Mouse (Mus musculus) thymus, adult 2 months (tissue): ENCODE data around the gene Zbtb7a. TPM values are rescaled to one million over a fixed set of nuclear protein-coding genes. Genes with fewer than 3 reads are reported as not detected.

ENCODE experiments used
- DNase-seq: peaks from one replicate; pipeline ENCODE4 v3.0.0; 2021
- H3K27ac ChIP-seq: fragments of 200-500 bp; 2 replicates; pipeline ENCODE4 v1.5.1; 2012; ENCODE audit warnings: low read length, control low read depth; ENCODE audit not compliant: control insufficient read depth, insufficient read depth
- H3K27me3 ChIP-seq: fragments of 200-500 bp; 2 replicates; pipeline ENCODE4 v1.6.1; 2012; ENCODE audit warnings: mild to moderate bottlenecking, low read length, moderate library complexity, mixed read lengths; ENCODE audit not compliant: control insufficient read depth, insufficient read depth
- H3K36me3 ChIP-seq: fragments of 200-500 bp; 2 replicates; pipeline ENCODE4 v1.6.1; 2012; ENCODE audit warnings: mild to moderate bottlenecking, low read length, moderate library complexity; ENCODE audit not compliant: control insufficient read depth, insufficient read depth
- H3K4me1 ChIP-seq: fragments of 200-500 bp; replicated peaks from 2 replicates; pipeline ENCODE4 v1.6.1; 2012; ENCODE audit warnings: low read length; ENCODE audit not compliant: control insufficient read depth, insufficient read depth
- H3K4me3 ChIP-seq: fragments of 200-500 bp; 2 replicates; pipeline ENCODE4 v1.5.1; 2012; ENCODE audit warnings: mild to moderate bottlenecking, low read length, control low read depth, moderate library complexity; ENCODE audit not compliant: control insufficient read depth, insufficient read depth
- CTCF ChIP-seq: fragments of 200-500 bp; IDR thresholded peaks from 2 replicates; pipeline ENCODE4 v1.5.1; 2012; ENCODE audit warnings: mild to moderate bottlenecking, control low read depth, low read length, moderate library complexity, borderline replicate concordance; ENCODE audit not compliant: control insufficient read depth, poor library complexity, insufficient read depth; ENCODE audit errors: extremely low read depth
- POLR2A ChIP-seq: fragments of 200-500 bp; IDR thresholded peaks from 2 replicates; pipeline ENCODE4 v1.6.1; 2012; ENCODE audit warnings: mild to moderate bottlenecking, low read length, control low read depth, moderate library complexity; ENCODE audit not compliant: control insufficient read depth, poor library complexity, insufficient read depth; ENCODE audit errors: extremely low read depth
- WGBS: fragments of 180-500 bp; shearing (Covaris S2); methylation state at CpG from one replicate; pipeline ENCODE4 v1.1.7; 2018; 5-methylcytosine and 5-hydroxymethylcytosine counted together
- polyA plus RNA-seq: library from polyadenylated mRNA; depleted of rRNA; stranded (reverse); fragments of >200 nt; gene quantifications from 2 replicates; pipeline ENCODE4 v1.2.3, GENCODE M21; 2012

Zbtb7a gene
- polyA plus RNA-seq, 1 experiment: 66.0 TPM

- Histone ChIP-seq H3K27me3 (no peaks in the 10 kb centered on the region), H3K4me1 (peaks cover 18% of the 10 kb centered on the region), H3K27ac (peak overlapping the region; percentile 77), H3K36me3 (peaks cover 18% of the 10 kb centered on the region), H3K4me3 (peak overlapping the region; percentile 81)
- 1% methylated on average over 35 of the region's 35 CpGs for WGBS
- DNase-seq: peak; percentile 86
- TF ChIP-seq POLR2A (no peak), CTCF (peak; percentile 39; the same call in 1 of the 2 replicates)
Measured at GRCm38 (mm10) chr10:81106113-81106721, 28.8 kb upstream of the Zbtb7a start.

GRCm38 (mm10) chr10:81112946-81113345, 22.1 kb upstream of the Zbtb7a start:
- no peak for DNase-seq
- no peaks in the 10 kb centered on the region for H3K4me1 ChIP-seq
- WGBS: 95% methylated on average over 6 of the region's 6 CpGs
- no peaks in the 10 kb centered on the region for H3K27me3 ChIP-seq
- TF ChIP-seq POLR2A: no peak
- TF ChIP-seq CTCF: no peak
- H3K4me3 ChIP-seq: no peak overlapping the region
- H3K27ac ChIP-seq: no peak overlapping the region
- H3K36me3 ChIP-seq: peaks cover 24% of the 10 kb centered on the region

GRCm38 (mm10) chr10:81119625-81120024, 15.4 kb upstream of the Zbtb7a start:
- no peak for DNase-seq
- no peaks in the 10 kb centered on the region for H3K4me1 ChIP-seq
- no peaks in the 10 kb centered on the region for H3K27me3 ChIP-seq
- WGBS: 97% methylated on average over 10 of the region's 10 CpGs
- H3K27ac ChIP-seq: no peak overlapping the region
- peaks cover 32% of the 10 kb centered on the region for H3K36me3 ChIP-seq
- TF ChIP-seq POLR2A: no peak
- TF ChIP-seq CTCF: no peak
- H3K4me3 ChIP-seq: no peak overlapping the region

GRCm38 (mm10) chr10:81120650-81121049, 14.4 kb upstream of the Zbtb7a start:
- peaks cover 27% of the 10 kb centered on the region for H3K36me3 ChIP-seq
- no peaks in the 10 kb centered on the region for H3K4me1 ChIP-seq

GRCm38 (mm10) chr10:81122889-81123288, 12.1 kb upstream of the Zbtb7a start:
- 84% methylated on average over 2 of the region's 2 CpGs for WGBS
- no peak overlapping the region for H3K4me3 ChIP-seq
- DNase-seq: no peak
- H3K4me1 ChIP-seq: peaks cover 10% of the 10 kb centered on the region
- H3K27ac ChIP-seq: no peak overlapping the region
- H3K36me3 ChIP-seq: peaks cover 26% of the 10 kb centered on the region
- no peaks in the 10 kb centered on the region for H3K27me3 ChIP-seq
- TF ChIP-seq POLR2A (no peak), CTCF (no peak)

More at GRCm38 (mm10) chr10:81120650-81121049, 14.4 kb upstream of the Zbtb7a start:
- no peak for DNase-seq
- Histone ChIP-seq H3K4me3 (no peak overlapping the region), H3K27me3 (no peaks in the 10 kb centered on the region), H3K27ac (no peak overlapping the region)
- 94% methylated on average over 7 of the region's 7 CpGs for WGBS
- TF ChIP-seq POLR2A: no peak

GRCm38 (mm10) chr10:81123500-81123899, 11.5 kb upstream of the Zbtb7a start:
- TF ChIP-seq POLR2A (no peak), CTCF (no peak)
- Histone ChIP-seq H3K4me3 (no peak overlapping the region), H3K27me3 (no peaks in the 10 kb centered on the region), H3K27ac (no peak overlapping the region), H3K4me1 (peaks cover 16% of the 10 kb centered on the region), H3K36me3 (peaks cover 26% of the 10 kb centered on the region)
- no peak for DNase-seq
- 92% methylated on average over 11 of the region's 11 CpGs for WGBS

GRCm38 (mm10) chr10:81134181-81134587, 836 bp upstream of the Zbtb7a start:
- no peak overlapping the region for H3K27ac ChIP-seq
- TF ChIP-seq CTCF (no peak), POLR2A (no peak)
- WGBS: 8% methylated on average over 16 of the region's 16 CpGs
- no peak overlapping the region for H3K4me3 ChIP-seq
- H3K36me3 ChIP-seq: no peaks in the 10 kb centered on the region
- H3K4me1 ChIP-seq: peaks cover 33% of the 10 kb centered on the region
- H3K27me3 ChIP-seq: no peaks in the 10 kb centered on the region; the same call in 1 of the 2 replicates
- peak; percentile 48 for DNase-seq
